Mouse (Mus musculus): ENCODE measurements around the gene Plac8. TPM values are rescaled to one million over a fixed set of nuclear protein-coding genes. Genes with fewer than 3 reads are reported as not detected.

The Plac8 gene
- polyA plus RNA-seq, 1 experiment from 2014 or later: 32.2 TPM

DNA sequence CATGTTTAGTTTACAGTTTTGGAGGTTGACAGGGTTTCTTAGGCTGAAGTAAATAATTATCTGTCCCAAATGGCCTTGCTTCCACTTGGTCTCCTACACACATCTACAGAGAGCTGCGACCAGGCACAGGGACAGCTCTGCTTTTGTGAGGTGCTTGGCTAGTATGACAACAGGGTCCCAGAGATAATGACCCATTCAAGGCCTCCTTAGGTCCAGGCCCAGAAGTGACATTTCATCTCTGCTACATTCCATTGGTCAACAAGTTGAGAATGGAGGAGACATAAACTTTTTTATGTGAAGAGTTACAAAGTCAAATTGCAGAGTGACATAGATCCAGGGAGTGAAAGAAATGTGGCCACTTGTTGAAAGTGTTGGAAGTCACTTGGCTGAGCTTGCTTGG lies 48.7 kb downstream of the Plac8 start:
- H3K4me1 ChIP-seq: peaks cover 31% of the 10 kb centered on the region
- 71% methylated on average over 1 of the region's 1 CpGs for WGBS (ENCODE audit: insufficient replicate concordance)
- no peak for ATAC-seq

DNA sequence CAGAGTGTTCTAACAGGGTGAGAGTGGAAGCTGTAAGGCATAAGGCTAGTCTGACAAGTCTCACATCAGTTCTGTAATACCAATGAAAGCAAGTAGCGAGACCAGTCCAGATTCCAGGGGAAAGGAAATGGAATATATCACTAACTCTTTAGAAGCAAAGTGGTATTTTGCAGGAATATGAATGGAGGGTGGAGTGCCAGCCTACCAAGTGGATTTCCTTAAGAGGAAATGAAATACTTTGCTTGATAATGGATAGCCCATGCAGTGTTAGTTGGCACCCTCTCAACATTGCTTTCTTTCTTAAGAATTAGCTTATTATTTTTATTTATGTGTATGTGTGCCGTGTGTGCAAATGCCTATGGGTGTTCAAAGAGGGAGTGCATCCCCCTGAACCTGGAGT lies 51.8 kb downstream of the Plac8 start:
- Histone ChIP-seq H3K27me3 (replicated peaks) (peaks cover 11% of the 10 kb centered on the region), H3K36me3 (peaks cover 24% of the 10 kb centered on the region), H3K4me2 (peak overlapping the region; percentile 90), H3K9ac (no peak overlapping the region), H3K4me3 (0 out of 2 replicates have a peak overlapping the region, but pooled peaks have one; percentile 8), H3K9me3 (replicated peaks) (no peaks in the 10 kb centered on the region), H3K27ac (no peak overlapping the region), H3K4me1 (peaks cover 30% of the 10 kb centered on the region)
- no peak for ATAC-seq
- WGBS (ENCODE audit: insufficient replicate concordance): 82% methylated on average over 2 of the region's 2 CpGs

More for the DNA sequence above, 48.7 kb downstream of the Plac8 start:
- Histone ChIP-seq H3K9me3 (replicated peaks) (no peaks in the 10 kb centered on the region), H3K27me3 (replicated peaks) (no peaks in the 10 kb centered on the region), H3K4me2 (no peak overlapping the region), H3K9ac (no peak overlapping the region), H3K36me3 (peaks cover 38% of the 10 kb centered on the region), H3K4me3 (no peak overlapping the region), H3K27ac (no peak overlapping the region)

DNA sequence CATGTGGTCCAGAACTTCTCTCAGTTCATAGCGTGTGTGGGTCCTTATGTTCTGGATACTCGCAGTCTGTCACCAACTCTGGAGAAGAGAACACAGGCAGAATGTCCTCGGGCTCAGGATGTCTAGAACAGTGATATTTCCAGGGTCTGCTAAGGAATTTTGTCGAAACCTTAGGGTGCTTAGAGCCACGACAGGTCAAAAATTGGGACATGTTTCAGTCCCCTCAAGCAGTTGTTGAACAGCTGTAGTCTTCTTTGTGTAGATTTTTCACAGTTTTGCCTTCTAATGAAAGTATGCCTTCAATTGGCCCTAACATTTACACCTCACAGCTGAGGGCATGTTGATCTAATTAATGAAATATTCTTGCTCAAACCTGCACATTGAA lies 53.0 kb downstream of the Plac8 start:
- H3K27me3 ChIP-seq (replicated peaks): peaks cover 23% of the 10 kb centered on the region
- H3K36me3 ChIP-seq: peaks cover 15% of the 10 kb centered on the region
- H3K4me2 ChIP-seq: peak overlapping the region; percentile 90
- H3K9ac ChIP-seq: peak overlapping the region; percentile 86
- H3K27ac ChIP-seq: peak overlapping the region; percentile 72
- no peaks in the 10 kb centered on the region for H3K9me3 ChIP-seq (replicated peaks)
- H3K4me1 ChIP-seq: peaks cover 25% of the 10 kb centered on the region
- WGBS (ENCODE audit: insufficient replicate concordance): 6% methylated on average over 5 of the region's 5 CpGs
- peak overlapping the region; percentile 83 for H3K4me3 ChIP-seq
- no peak for ATAC-seq

DNA sequence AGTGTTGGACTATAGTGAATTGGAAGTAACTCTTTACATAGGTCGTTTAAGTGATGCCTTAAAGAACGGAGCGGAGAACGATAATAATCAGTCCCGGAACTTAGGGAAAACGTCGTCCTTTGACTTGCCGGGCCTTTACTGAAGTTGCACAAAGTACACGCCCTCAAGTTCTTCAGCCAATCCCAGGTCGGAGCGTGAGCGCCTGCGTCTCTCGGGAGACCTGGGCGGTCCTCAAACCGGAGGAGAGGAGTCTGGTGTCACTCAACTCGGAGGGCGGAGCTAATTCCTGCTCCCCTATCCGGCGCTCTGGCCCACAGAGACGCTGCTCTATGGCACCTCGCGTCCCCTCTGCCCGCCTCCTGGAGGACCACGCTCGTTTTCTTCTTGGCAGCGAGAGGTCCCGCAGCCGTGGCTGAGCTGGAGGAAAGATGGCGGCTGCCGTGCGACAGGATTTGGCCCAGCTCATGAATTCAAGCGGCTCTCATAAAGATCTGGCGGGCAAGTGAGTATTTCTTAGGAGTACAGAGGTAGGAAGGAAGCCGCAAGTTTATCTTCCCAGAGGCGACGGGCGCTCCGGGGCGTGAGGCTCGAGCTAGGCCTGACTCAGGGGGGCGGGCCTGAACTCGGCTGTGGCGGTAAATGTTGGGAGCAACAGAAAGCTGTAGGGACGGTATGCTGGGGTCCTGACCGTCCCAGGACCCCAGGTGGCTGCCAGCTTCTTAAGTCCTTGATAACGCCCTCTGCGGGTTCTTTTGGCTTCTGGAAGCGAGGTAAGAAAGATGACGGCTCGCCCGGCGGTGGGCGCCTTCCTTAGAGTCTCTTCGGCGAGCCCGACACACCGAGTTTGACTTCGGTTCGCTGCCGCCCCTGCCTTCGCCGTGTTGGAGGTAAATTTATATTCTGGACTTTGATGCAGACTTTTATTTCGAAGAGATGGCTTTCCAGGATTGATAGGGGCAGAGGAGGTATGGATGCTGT lies 53.7 kb downstream of the Plac8 start, which contains the start of gene Cops4:
Gene Cops4, plus strand, starts transcription at position 261 of the 978 bp plus-strand sequence.
- H3K4me3 ChIP-seq: peak within 1 kb of the TSS; percentile 83
- H3K27ac ChIP-seq: peak within 1 kb of the TSS; percentile 72
- H3K4me1 ChIP-seq: peaks cover 24% of the 10 kb centered on the region
- peak within 1 kb of the TSS; percentile 86 for H3K9ac ChIP-seq
- peak within 1 kb of the TSS; percentile 90 for H3K4me2 ChIP-seq
- peak; percentile 100 for ATAC-seq
- peaks cover 13% of the 10 kb centered on the region for H3K36me3 ChIP-seq
- no peaks in the 10 kb centered on the region for H3K9me3 ChIP-seq (replicated peaks)
- H3K27me3 ChIP-seq (replicated peaks): peaks cover 29% of the 10 kb centered on the region
- under 1% methylated on average over 64 of the region's 64 CpGs for WGBS (ENCODE audit: insufficient replicate concordance)

DNA sequence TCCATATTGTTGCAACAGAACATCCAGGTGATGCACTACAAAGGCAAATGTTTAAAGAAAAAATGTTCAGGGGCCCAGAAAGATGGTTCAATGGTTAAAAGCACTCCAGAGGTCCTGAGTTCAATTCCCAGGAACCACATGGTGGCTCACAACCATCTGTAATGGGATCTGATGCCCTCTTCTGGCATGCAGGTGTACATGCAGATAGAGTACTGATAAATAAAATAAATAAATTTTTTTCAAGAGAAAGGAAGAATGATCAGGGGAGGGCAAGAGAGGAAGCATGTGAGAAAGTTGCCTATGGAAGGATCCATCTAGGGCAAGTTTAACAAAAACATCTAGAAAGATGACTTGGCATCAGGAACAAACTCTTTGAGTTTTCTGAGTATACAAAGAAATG lies 59.5 kb downstream of the Plac8 start:
- Histone ChIP-seq H3K9ac (no peak overlapping the region), H3K27me3 (replicated peaks) (peaks cover 39% of the 10 kb centered on the region), H3K4me3 (no peak overlapping the region), H3K36me3 (no peaks in the 10 kb centered on the region), H3K27ac (no peak overlapping the region), H3K4me2 (no peak overlapping the region), H3K4me1 (peaks cover 3% of the 10 kb centered on the region; the same call in 1 of the 2 replicates), H3K9me3 (replicated peaks) (no peaks in the 10 kb centered on the region)
- ATAC-seq: no peak

DNA sequence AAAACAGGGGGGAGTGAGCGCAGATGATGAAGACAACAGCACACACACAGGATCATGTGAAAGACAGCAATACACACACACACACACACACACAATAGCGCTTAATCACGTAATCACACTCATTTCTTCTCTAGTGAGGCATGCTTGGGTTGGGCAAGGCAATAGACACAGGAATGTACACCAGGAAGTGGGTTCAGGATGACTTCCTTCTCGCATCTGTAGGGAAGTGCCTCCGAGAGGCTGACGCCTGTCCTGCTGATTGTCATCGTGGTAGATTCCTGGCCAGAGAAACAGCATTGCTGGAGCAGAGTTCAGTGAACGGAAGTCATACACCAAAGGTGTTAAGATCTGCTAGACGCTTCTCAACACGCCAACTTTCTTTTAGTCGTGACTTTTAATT lies 62.8 kb downstream of the Plac8 start:
- H3K9ac ChIP-seq: no peak overlapping the region
- 27% methylated on average over 11 of the region's 11 CpGs for WGBS (ENCODE audit: insufficient replicate concordance)
- H3K4me2 ChIP-seq: 0 out of 2 replicates have a peak overlapping the region, but pooled peaks have one; percentile 4

More for the DNA sequence above, 62.8 kb downstream of the Plac8 start:
- Histone ChIP-seq H3K4me3 (no peak overlapping the region), H3K4me1 (no peaks in the 10 kb centered on the region), H3K27me3 (replicated peaks) (peaks cover 19% of the 10 kb centered on the region), H3K36me3 (no peaks in the 10 kb centered on the region), H3K27ac (no peak overlapping the region), H3K9me3 (replicated peaks) (no peaks in the 10 kb centered on the region)
- ATAC-seq: no peak

Other genes with a start within 250 kb of the Plac8 start
- gene Sec31a, start 156.0 kb downstream of the Plac8 start, polyA plus RNA-seq (2016; fragmentation: Nextera tagmentation; extraction: Ambion mirVana): 65.0 and 67.0 TPM in 2 replicates
- gene Lin54, start 71.6 kb downstream of the Plac8 start, polyA plus RNA-seq (2016; fragmentation: Nextera tagmentation; extraction: Ambion mirVana): 15.0 and 16.5 TPM in 2 replicates
- 108 and 114 TPM in 2 replicates for gene Cops4, start 53.9 kb downstream of the Plac8 start, polyA plus RNA-seq (2016; fragmentation: Nextera tagmentation; extraction: Ambion mirVana)
- gene Coq2, start 102.9 kb upstream of the Plac8 start, polyA plus RNA-seq (2016; fragmentation: Nextera tagmentation; extraction: Ambion mirVana): 42.4 and 42.8 TPM in 2 replicates
- gene Hpse, start 147.5 kb upstream of the Plac8 start, polyA plus RNA-seq (2016; fragmentation: Nextera tagmentation; extraction: Ambion mirVana): 2.2 and 2.5 TPM in 2 replicates
- gene Helq, start 226.4 kb upstream of the Plac8 start, polyA plus RNA-seq (2016; fragmentation: Nextera tagmentation; extraction: Ambion mirVana): 22.2 and 23.4 TPM in 2 replicates
- gene Mrps18c, start 226.4 kb upstream of the Plac8 start, polyA plus RNA-seq (2016; fragmentation: Nextera tagmentation; extraction: Ambion mirVana): 165 and 176 TPM in 2 replicates
- 23.3 and 24.3 TPM in 2 replicates for gene Abraxas1, start 248.7 kb upstream of the Plac8 start, polyA plus RNA-seq (2016; fragmentation: Nextera tagmentation; extraction: Ambion mirVana)